Mouse (Mus musculus): Measurements from ENCODE around the gene Dhrs7b. TPM values are rescaled to one million over a fixed set of nuclear protein-coding genes. Genes with fewer than 3 reads are reported as not detected.
A peak's percentile ranks its signal among the peaks of the same experiment; 100 is the strongest.
"Not testable (repeated sequence)": the region's sequence is repeated elsewhere in the genome, so short reads cannot be mapped to it uniquely, and the experiment has no call there.

Dhrs7b gene
- total RNA-seq (2021), result 10 to 100 TPM; 17.1 to 19.7 TPM

DNA sequence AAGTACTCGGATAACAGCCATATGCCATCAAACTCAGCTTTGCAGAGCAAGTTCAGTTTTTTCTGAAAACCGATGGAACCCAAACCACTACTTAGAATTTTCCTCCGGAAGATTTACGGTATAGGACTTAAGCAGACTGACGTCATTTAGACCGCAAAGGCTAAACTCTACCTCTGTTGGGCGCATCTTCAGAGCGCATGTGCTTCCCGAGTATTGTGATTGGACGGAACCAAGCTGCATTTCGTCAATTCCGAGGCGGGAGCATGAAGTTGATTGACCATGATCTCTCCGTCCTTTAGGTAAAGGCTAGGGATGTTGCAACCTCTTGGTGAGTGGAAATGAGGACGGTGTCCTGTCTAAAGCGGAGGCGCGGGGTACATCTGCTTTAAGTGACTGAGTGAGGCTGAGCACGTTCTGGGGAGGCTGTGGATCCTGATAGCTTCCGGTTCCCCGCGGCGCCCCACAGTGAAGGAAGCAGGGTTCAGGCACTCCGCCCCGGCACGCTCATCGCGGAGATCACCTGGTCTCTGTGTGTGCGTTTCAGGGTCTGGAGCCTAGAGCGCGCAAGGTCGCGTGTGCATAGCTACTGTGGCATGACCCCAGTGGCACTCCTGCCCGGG is at the start of gene Dhrs7b:
Gene Dhrs7b (plus strand): TSS at position 199 of the 620 bp plus-strand sequence.
- peak; percentile 83 for DNase-seq

DNA sequence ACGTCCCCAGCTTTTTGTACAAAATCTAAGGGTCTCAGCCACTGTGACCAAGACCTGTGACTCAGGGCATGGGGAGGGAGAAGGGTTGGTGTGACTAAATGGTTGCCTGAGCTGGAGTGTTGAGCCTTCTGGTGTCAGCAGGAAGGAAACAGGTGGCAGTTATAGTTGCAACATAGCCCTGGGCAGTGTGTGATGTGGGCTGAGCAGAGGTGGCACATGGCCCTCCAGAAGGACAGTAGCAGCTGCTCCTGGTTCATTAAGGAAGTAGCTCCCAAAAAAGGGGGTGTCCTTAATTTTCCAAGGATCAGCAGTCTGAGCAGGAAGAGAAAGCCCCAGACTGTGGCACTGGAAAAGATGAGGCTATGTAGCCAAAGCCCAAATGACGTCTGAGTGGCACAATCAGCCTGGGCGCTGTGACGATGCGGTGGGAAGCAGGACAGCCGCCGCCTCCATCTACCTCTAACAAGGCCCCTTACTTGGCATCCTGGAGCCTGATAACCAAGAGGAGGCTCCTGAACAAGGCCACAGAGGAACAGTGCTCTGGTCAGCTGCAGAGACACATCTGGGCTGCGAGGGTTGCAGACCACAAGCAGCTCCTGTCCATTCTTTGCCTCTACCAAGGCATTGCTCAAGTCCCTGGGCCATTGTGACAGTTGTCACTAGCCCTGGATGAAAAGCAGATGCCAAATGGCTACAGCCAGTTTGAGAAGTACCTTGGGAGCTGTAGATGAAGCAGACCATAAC is 46.1 kb upstream of the Dhrs7b start:
- DNase-seq, result no peak

DNA sequence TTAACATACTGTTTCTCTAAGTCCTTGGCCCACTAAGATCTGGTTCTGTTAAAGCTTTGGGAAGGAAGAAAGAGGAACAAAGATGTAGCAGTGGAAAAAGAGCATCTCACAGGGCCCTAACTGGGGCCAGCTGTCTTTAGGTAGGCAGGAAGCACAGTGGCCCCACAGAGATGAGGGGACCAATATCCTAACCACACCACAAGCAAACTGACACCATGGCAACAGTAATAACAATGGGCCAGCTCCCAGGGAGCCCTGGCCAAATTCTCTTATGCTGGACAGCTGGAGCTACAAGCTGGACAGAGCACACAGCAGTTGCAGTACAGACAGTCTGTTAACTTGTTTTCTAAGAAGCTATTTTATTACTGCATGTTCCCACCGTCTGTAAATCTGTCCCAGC is 42.8 kb upstream of the Dhrs7b start:
- peak; percentile 32 for DNase-seq

DNA sequence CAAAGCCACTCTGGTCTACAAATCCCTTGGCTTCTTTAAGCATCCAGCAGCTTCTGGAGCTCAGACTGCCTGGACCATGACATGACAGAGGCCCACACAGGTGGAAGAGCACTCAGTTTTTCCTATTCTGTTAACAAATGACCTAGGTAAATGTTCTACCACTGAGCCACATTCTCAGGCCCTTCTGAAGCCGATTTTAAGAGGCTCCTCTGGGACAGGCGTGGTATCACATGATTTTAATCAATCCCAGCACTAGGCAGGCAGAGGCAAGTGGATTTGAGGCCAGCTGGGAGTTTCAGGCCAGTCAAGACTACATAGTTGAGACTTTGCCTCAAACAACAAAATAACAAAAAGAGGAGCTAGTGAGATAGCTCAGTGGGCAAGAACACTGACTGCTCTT is 40.0 kb upstream of the Dhrs7b start:
- no peak for DNase-seq

DNA sequence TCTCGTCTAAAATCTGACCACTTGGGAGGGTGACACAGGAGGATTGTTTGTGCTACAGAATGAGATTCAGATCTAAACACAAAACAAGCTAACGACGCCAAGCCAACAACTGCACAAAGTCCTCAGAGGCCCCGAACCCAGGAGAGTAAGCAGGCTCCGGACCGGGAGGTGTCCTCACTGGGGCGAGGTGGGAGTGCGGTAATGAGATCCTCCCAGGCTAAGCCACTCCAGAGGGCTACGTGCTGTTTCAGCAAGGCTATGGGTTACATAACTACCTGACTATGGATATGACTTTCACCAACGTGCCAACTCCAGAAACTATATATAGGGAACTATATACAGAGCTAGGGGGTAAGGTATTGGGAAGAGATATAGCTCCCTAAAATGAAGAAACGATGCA is 34.1 kb upstream of the Dhrs7b start:
- DNase-seq, result no peak

DNA sequence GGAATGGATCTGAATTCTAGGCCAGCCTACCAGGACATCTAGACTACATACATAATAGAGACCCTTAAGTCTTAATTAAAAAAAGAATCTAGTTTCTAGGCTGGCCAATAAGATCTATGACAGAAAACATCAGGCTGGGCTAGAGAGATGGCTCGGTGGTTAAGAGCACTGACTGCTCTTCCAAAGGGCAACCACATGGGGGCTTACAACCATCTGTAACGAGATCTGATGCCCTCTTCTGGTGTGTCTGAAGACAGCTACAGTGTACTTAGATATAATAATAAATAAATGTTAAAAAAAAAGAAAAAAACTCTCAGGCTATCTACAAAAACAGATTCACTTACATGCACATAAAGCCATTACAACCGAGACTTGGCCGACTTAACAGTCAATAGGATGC is 30.5 kb upstream of the Dhrs7b start:
- DNase-seq, result no peak

DNA sequence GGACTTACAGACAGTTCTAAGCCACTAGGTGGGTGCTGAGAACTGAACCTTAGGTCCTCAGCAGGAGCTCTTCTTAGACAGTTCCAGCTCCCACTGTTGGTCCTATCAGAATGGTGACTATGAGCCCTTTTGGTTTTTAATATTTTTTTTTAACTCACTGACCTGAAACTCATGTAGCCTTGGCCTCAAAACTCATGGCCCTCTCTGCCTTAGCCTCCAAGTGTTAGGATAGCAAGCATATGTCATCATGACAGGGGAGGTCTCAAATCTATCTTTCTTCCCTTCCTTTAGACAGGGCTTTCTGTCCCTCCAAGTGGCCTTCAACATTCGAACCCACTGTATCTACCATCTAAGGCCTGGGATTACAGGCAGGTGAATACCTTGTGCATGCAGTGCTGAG is 29.5 kb upstream of the Dhrs7b start:
- DNase-seq, result no peak

DNA sequence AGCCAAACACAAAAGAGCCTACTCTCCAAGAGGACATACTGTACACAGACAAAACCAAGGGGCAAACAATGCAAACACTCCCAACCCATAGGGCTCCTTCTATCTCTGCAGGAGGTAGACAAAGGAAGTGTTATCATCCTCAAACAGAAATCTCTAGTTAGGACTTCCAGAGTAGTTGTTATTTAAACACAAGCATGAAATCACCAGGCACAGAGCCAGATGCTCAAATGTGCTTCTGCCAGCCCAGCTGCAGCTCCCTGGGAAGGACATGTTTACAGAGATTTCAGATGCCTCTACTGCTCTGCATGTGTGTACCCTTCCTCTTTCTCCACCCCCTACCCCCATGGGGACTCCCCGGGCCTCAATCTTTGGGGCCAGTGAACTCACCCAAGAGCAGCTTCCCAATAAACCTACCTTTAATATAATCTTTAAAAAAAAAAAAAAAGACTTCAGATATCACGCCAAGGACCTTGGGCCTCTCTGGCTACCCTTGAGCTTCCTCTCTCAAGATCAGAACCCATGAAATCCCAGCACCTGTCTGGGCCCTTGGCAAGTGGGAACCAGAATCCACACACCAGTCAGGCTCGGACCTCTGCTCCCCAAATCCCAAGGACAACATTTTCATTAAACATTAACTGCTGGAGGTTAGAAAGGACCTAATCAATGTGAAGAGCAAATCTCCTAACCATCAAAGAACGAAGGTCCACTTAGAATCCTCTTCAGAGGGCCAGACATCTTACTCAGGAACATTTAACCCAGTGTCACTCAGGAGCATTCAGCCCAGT is 22.0 kb upstream of the Dhrs7b start:
- DNase-seq, result peak; percentile 46

DNA sequence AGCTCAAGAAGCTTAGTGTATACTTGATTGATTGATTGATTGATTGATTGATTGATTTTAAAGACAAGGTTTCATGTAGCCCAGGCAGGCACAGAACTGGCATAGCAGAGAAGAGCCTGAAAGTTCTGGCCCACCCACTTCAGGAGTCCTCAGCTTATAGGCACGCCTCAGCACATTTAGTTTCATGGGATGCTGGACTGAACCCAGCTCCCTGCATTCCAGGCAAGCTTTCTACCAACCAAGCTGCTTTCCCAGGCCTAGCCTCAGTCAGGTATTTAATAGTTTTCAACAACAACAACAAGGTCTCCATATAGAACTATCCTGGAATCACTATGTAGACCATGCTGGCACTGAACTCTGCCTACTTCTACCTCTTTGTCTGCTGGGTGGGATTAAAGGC is 20.9 kb upstream of the Dhrs7b start:
- no peak for DNase-seq

DNA sequence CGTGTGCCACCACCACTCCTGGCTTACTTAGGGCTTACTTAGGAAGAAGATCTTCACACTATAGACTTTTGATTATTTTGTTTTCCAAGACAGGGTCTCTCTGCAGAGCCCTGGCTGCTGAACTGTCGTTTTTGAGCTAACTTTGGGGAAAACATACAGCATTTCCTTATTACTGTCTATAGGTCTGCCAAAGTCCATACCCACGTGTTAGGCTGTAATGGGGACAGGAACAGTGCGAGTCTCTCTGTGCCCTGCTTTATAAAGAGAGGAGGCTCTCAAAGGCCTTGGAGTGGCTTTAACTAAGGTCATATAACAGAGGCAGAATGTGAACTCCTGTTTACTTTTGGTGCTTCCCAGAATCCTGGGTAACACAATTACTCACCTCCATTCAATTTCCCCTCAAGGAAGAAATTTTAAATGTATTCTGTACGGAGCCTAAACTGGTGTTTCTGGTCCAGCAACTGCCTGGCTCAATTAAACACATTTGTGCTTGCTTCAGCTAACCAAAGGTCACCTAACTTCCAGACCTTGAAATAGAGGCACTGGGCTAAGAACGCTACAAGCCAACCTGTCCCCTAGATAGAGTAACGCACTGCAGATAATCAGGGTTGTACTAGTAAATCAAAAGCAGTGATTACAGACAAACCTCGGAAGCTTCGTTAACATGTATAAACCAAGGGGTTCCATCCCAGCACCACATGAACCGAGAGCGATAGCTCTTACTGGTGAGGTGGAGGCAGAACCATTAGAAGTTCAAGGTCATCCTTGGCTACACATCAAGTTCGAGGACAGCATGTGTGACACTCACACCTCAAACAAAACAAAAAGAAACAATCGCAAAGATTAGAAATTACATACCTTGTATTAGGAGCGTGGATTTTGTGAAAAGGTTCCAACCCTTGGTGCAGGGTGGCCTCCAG is 20.1 kb upstream of the Dhrs7b start:
- DNase-seq, result no peak

DNA sequence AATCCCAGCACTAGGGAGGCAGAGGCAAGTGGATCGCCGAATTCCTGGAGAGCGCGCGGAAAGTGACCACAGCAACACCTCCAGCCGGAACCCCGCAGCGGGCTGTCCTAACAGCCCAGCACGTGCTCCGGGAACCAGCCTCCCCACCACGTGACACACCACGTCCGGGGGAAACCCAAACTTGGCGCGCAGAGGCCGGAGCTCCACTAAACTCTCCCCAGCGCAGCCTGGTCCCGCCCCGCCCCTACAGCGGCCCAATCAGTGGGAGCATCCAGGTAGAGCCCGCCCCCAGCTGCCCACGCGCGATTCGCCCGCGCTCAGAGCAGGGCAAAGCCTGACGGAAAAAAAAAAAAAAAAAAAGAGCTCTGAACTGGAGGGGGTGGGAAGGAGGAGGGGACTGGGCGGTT is 19.4 kb upstream of the Dhrs7b start:
- DNase-seq, result peak; percentile 96

DNA sequence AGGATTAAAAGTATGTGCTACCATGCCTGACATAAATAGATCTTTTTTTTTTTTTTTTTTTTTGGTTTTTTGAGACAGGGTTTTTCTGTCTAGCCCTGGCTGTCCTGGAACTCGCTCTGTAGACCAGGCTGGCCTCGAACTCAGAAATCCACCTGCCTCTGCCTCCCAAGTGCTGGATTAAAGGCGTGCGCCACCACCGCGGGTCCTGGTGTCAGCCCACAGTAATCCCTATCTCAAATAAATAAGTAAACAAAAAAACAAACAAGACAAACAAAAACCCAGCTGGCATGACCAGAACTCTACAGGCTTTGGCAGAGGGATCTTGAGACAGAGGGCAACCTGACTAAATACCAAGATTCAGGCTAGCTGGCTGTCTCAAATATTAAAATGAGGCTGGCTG is 18.8 kb upstream of the Dhrs7b start, which contains the start of gene Shmt1:
Gene Shmt1 (minus strand): TSS at position 101 of the 400 bp plus-strand sequence.
- DNase-seq, result not testable (repeated sequence)

DNA sequence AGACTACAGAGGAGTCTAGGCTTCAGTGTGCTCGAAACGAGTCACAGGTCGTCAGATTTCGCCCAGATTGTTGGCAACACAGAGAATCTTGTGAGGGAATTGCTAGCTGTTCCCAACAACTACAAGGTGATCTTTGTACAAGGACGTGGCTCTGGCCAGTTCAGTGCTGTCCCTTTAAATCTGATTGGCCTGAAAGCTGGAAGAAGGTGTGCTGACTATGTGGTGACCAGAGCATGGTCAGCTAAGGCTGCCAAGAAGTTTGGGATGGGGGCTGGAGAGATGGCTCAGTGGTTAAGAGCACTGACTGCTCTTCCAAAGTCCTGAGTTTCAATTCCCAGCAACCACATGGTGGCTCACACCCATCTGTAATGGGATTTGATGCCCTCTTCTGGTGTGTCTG is 14.0 kb upstream of the Dhrs7b start:
- DNase-seq, result no peak

DNA sequence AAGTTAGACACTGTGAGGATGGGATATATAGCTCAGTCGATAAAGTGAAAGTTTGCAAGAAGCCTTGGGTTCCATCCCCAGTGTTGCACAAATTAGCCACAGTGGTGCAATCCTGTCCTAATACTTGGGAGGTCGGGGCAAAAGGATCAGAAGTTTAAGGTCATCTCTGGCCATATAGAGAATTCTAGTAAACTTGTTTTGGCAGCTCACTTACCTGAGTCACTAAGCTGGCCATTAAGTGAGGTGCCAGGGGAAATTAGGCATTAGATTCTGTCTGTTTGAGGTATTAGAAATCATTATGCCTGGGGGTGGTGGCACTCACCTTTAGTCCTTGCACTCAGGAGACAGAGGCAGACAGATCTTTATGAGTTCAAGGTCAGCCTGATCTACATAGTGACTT is 6.7 kb upstream of the Dhrs7b start:
- no peak for DNase-seq

DNA sequence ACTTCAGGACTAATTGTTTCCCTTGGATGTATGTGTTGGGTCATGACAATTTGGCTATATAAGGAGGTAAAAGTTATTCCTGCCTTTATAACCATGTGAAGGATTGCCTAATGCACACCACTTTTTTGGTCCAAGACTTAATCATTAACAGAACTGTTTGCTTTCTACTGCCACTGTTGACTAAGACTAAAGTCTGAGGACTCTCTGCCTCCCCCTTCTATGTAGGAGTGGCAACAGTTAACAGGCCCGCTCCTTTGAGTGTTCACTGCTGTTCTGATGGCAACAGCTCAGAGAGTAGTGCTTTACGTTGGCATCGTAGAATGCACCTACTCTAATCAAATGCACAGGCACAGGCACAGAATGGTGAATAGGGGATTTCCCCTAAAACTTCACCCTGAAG is 5.2 kb upstream of the Dhrs7b start:
- no peak for DNase-seq

DNA sequence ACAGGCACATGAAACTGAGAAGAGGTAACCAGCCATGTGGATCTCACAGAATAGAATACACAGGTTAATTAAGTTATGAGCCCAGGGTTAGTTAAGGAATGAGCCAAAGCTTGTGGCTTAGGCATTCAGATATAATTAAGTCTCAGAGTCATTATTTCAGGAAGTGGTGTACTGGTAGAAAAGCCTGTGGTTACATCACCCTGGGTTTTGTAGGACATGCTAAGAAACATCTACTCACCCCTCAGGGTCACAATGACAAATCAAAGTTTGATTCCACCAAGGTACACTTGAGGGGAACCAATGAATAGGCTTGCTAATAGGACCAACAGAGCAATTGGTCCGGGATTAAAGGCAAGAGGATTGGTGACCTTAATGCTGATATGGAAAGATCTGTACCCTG is 3.7 kb upstream of the Dhrs7b start:
- DNase-seq, result no peak

DNA sequence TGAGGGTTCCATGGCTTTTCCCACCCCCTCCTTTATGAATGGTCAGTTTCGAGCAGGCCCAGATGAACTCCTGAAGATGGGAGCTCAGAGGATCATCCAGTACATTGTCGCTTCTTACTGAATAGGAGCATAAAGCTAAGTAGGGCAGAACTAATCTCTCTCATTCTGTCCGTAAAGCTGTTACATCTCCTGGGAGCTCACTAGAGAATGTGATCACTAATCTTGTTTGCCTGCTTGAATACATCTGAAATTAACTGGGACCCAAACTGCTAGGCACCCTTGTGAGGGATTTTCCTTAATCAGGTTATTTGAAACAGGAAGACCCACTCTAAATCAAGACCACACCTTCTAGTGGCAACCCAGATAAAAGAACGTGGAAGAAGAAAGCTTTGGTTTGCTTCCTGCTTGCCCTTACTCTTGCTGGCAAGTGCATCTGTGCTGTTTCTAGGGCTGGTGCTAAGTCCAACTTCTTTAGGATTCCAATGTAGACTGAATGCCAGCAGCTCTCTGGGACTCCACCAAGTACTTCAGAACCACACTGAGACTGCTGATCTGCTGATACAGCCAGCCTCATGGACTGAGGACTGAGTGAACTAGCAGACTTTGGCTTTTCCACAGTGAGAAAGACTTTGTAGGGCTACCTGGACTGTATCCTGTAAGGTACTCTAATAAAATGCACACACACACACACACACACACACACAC is 3.0 kb upstream of the Dhrs7b start:
- DNase-seq, result no peak

DNA sequence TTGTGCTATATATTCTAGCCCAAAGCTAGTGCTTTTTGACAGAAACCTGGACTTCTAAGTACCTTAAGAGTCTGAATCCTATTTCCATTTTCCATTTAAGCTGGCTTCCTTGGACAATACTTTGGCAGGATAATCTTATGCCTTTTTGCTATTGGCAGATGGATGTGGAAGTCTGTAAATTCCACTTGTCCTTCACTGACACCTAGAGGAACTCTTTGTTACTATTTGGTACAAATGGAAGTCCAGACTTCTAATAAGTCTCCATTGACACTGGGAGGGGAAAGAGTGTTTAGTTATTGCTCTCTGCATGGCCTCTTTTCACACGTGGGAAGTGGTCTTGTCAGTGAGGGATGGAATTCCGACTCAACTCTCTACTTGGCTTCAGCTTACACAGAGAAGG is 1.5 kb upstream of the Dhrs7b start:
- DNase-seq, result no peak

DNA sequence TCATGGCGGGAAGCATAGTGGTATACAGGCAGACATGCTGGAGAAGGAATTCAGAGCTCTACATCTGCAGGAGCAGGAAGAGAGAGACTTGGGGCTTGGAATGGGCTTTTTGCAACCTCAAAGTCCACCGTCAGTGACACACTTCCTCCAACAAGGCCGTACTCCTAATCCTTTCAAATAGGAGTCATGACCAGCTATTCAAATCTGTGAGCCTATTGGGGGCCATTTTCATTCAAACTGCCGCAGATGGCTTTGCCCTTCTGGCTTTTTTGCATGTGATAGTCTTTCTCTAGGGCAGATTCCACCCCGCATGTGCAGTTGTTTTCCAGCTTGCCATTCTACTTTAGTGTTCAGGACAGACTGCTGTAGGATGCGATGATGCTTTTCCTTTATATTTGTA is 6.5 kb downstream of the Dhrs7b start:
- no peak for DNase-seq

DNA sequence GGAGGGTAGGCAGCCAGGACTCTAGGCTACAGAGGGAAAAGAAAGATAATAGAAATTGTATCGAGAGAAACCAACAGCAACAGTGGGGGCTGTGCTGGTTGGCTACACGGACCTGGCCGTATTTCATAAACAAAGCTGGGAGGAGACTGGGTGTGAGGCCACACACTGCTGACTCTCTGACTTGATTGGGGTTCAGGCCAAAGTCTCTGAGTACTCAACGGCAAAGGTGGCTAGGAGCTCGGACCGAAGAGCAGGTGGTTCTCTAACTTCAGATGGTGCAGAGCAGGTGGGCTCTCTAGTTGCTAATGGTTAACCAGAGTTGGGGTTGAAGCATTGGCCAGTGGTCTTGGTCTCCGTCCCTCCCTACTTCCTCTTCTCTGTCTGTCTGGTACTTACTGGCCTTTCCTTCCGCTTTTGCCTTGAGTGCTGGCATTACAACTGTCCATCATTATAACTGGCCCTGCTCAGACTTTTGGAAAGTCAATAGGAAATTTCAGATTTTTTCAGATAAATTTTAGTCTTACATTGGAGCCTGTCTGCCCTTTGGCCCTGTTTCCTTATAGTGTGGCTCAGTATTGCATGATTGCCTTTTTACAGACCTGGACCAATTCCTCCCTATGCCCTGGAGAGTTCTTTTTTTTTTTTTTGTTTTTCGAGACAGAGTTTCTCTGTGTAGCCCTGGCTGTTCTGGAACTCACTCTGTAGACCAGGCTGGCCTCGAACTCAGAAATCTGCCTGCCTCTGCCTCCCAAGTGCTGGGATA is 7.4 kb downstream of the Dhrs7b start:
- DNase-seq, result no peak
